Mouse (Mus musculus) kidney, adult 8-10 months (tissue): ENCODE measurements around the gene Errfi1.

ENCODE experiments used
- DNase-seq, 2 experiments: peaks; one replicate each; pipeline ENCODE4 v3.0.0; 2022

Errfi1 gene

DNA sequence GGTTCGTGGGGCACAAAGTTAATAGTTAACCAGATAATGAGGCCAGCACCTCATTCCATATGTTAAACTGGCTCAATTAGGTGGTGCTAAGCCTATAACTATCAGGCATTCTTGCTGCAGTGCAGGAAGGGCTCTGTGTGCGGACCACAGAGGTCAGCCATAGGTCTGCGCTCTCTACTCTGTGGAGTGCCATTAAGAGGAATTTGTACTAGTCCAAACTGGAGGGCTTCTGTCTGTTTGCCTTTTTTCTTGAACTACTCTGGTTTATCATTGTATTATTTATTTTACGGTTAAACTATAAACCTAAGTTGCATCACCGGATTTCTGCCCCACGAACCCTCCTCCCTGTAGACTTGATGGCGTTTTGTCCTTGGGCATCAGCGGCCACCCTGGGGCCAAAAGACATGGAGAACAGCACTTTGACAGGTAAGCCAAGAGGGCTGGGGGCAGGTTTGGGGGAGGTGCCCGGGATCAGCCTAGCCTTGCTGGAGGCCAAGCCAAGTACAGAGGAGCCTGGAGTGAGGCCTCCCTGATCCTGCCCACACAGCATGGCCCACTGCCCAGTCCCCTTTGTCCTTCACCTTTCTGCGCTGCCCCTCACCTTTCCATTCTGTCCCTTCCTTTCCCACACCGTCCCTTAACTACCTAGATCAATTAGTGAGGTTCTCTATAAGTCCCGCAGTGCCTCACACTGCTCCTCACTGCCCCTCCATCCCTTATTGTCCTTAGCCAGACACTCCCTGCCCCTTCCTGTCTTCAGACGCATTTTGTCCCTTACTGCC is at the start of gene Errfi1:
Errfi1 (plus strand) TSS at position 240 of the 782 bp plus-strand sequence.
- peak; percentile 93 for DNase-seq

GRCm38 (mm10) chr4:150804204-150804603 is 49.5 kb upstream of the Errfi1 start:
- DNase-seq: peak; percentile 47 to 55

GRCm38 (mm10) chr4:150807727-150808470 is 45.8 kb upstream of the Errfi1 start:
- DNase-seq: no peak

- DNase-seq: no peak
Observed at GRCm38 (mm10) chr4:150808471-150808847, 45.3 kb upstream of the Errfi1 start.

- DNase-seq: no peak
Observed at GRCm38 (mm10) chr4:150809323-150809722, 44.4 kb upstream of the Errfi1 start.

DNA sequence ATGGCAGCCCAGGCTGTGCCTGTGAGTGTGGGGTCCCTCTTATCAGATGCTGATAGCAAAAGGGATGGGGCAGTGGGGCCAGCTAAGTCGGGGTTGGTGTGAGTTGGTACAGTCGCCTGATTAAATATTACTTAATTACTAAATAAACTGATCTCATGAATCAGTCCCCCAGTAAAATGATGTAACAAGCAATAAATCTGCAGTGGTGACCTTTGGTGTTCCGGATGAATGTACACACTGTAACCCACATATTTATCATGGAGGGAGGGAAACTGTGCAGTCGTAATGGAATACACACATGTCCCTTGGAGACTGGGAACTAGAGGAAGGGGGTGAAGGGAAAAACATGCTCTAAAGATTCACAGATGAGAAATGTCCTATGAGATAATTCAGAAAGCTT is 38.6 kb upstream of the Errfi1 start:
- no peak for DNase-seq

- no peak for DNase-seq
Observed at GRCm38 (mm10) chr4:150816414-150816951, 37.2 kb upstream of the Errfi1 start.

DNA sequence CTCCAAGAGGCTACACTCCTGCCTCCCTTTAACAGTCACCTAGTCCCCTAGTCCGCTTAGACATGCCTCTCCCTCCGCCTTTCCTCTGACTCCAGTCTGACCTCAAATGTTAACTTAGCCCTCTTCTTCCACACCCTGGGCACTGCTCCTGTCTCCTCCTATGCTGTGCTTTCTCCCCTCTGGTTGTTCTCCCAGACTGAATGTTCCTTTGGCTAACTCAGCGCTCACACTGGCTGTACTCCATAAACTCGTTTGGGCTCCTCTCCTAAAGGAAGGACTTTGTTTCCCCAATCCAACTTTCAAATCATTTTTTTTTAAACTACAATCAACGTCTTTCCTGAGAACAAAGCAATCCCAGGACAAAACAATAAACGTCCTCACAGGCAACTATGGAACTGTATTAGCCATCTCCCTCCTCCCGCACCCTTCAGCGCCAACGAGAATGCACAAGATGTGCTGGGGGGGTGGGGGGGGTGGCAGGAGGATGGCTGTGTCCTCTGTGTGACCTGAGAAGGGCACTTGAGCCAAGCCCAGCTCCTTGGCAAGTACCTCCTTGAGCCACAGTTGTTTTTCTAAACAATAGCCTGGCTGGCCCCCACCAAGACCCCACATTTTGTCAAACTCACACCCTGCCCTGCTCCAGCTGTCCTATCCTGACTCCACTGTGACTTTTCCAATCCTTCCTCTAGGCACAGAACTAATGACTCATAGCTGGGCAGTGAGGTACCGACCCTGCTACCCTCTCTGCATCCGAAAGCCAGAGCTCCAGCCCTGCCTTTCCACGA is 34.4 kb upstream of the Errfi1 start:
- no peak for DNase-seq

- DNase-seq: no peak
Observed at GRCm38 (mm10) chr4:150821381-150821780, 32.3 kb upstream of the Errfi1 start.

GRCm38 (mm10) chr4:150822624-150823023 is 31.1 kb upstream of the Errfi1 start:
- DNase-seq: peak; percentile 37

GRCm38 (mm10) chr4:150823614-150824480 is 29.9 kb upstream of the Errfi1 start:
- DNase-seq: no peak

DNA sequence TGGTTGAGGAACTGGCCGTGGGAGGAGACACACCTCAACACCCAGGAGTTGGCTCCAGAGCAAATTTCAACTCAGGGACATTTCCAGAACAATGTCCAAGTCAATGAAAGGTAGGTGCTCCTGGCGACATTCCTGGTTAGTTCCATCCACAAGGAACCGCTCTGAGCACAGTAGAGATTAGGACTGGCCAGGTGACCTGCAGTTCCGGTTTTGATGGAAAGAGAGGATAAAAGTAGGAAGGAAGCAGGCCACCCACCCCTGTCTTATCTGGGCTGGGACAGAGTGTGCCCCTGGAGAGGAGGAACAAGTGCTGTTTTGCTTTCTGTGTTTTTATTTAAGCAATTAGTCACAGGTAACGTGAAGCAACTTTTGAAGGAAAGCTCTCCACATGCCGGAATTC is 28.8 kb upstream of the Errfi1 start:
- peak; percentile 34 to 60 for DNase-seq

- DNase-seq: peak; percentile 64 to 82
Observed at GRCm38 (mm10) chr4:150825531-150825930, 28.2 kb upstream of the Errfi1 start.

DNA sequence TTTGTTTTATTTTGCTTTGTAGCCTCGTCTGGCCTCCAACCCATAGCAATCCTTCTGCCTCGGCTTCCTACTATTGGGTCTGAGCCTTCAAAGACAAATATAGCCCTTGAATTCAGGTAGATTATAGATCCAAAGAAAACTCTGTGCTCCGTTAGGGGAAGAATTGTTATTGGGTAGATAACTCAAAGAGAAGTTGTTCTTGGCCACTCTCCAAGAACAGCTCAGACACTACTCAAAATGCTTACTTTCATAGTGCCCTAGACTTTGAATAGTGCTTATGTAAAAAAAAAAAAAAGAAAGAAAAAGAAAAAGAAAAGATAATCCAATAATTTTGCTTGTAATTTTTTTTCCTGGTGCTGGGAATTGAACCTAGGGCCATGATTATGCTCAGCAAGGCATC is 22.4 kb upstream of the Errfi1 start:
- no peak for DNase-seq

GRCm38 (mm10) chr4:150831941-150832340 is 21.8 kb upstream of the Errfi1 start:
- no peak for DNase-seq

GRCm38 (mm10) chr4:150835163-150835562 is 18.6 kb upstream of the Errfi1 start:
- DNase-seq: no peak

DNA sequence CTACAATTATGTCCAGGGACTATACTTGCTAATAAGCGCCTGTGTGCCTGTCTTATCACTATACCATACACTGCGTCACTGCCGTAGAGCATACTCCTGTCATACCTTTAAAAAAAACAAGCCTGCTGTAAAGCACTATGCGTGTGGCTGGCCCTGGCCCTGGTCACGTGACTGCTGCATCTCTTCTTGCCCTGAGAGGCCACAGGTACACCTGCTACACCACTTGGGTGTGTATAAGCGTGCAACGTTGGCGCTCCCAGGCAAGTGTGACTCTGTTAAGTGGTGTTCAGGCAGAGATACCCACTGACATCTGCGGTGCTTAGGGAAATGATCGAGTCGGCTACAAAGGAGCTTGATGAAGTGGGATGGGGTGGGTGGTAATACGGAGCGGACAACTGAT is 17.5 kb upstream of the Errfi1 start:
- DNase-seq: no peak

GRCm38 (mm10) chr4:150836961-150837360 is 16.8 kb upstream of the Errfi1 start:
- no peak for DNase-seq

- peak in 1 of 2 experiments; percentile 49 for DNase-seq
Observed at GRCm38 (mm10) chr4:150837458-150837857, 16.3 kb upstream of the Errfi1 start.

GRCm38 (mm10) chr4:150842045-150842444 is 11.7 kb upstream of the Errfi1 start:
- no peak for DNase-seq

- DNase-seq: no peak
Observed at GRCm38 (mm10) chr4:150843181-150843580, 10.5 kb upstream of the Errfi1 start.

DNA sequence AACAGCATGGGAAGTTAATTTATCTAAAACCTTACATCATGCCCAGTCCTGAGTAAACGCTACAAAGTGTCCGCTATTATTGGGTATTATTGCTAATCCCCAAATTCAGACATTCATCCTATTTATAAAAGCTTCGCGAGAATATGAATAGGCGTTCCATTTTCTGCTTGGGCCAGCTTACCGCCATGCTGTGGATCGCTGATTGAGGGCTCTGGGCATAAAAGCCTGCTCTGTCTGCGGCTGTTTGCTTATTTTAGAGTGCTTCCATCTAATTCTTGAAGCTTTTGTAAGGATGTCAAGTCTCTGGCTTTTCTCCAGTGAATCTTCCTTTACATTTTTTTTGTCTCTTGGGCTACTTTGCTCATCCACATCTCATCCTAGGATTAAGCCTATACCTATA is 7.4 kb upstream of the Errfi1 start:
- no peak for DNase-seq
